Mouse (Mus musculus) spleen, postnatal 14 days (tissue): Measurements from ENCODE around the gene Rhbdl1.
"Not testable (repeated sequence)": the region's sequence is repeated elsewhere in the genome, so short reads cannot be mapped to it uniquely, and the experiment has no call there.

Experiments used
- DNase-seq, 2 experiments: peaks; one replicate each; pipeline ENCODE4 v3.0.0; 2021 to 2022; ENCODE audit warnings: low spot score in 2 of 2

Gene Rhbdl1

DNA sequence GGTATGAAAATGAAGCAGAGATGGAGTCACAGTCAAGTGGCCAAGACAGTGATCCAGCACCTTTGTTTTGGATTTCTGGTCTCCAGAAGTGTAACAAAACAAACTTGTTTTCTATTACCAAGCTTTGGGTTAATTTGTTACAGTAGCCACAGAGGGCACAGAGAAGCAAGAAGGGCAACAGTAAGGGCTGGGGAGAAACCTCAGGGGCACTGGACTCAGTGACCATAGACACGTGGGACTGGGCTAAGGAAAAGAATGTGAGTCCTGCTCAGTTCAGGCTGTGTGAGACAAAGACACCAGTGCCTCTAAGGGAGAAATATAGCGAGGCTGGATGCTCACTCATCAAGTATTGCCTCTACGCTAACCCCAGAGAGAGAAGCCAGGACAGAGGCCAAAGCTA lies 35.6 kb upstream of the Rhbdl1 start:
- no peak for DNase-seq

DNA sequence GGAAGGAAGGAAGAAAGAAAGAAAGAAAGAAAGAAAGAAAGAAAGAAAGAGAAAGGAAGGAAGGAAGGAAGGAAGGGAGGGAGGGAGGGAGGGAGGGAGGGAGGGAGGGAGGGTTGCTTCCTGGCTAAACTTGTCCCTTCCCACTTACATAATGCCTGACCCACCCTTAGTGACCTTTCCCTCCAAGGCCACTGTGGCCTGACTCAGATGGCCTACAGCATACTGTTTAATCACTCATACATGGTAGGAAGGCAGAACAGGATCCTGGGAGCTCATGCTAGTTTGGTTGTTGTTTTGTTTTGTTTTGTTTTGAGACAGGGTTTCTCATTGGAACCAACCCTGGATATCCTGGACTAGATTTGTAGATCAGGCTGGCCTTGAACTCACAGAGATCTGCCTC lies 34.5 kb upstream of the Rhbdl1 start:
- not testable (repeated sequence) for DNase-seq

DNA sequence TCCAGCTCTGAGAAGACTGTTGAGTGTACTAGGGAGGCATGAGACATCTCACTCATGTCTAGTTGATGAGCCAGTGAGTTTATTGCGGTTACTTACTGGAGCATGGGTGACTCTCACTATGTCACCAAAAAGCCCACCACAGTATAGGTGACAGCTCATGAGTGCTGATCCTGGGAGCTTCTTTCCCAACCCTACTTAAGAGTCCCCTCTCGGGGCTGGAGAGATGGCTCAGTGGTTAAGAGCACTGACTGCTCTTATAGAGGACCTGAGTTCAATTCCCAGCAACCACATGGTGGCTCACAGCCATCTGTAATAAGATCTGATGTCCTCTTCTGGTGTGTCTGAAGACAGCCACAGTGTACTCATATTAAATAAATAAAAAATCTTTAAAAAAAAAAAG lies 32.9 kb upstream of the Rhbdl1 start:
- DNase-seq: no peak

DNA sequence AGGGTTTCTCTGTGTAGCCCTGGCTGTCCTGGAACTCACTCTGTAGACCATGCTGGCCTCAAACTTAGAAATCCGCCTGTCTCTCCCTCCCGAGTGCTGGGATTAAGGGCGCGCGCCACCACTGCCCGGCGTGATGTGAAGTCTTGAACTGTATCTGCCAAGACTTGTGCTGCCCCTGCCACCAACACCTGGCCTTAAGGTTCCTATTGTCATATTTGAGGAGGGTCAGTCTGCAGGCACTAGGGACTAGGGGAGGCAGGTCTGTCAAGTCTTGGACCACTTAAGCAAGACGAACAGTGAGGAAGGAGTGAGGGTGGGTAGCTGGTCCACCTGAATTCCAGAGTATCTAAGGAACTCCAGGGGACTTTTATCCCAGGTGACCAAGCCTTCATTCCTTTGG lies 32.4 kb upstream of the Rhbdl1 start:
- DNase-seq: no peak

DNA sequence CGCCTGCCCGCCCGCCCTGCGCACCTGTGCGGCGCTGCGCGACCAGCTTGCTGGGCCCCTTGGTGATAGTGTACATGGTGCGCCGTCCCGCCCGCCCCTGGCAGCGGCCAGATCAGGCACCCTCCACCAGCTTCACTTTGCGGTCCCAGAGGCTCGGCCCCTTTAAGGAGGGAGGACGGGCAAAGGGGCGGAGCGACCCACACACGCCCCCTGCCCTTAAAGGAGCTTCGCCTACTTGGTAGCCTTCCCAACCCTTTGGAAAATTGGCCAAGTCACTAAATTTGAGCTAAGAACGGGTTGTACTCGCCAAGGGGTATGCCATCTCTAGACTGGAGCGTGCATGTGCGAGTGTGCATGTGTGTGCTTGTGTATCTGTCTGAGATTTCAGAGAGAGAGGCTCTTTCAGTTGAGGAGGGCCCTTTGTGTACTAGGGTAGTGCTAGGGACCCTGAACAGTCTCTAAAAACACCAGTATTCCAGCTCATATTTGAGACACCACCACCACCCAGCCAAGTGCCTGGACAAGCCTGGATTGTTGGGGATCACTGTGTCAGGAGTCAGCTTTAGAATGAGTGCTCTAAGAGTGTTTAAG lies 31.6 kb upstream of the Rhbdl1 start, which contains the start of gene Mcrip2:
Gene Mcrip2, minus strand, starts transcription at position 164 of the 591 bp plus-strand sequence.
- peak; percentile 44 to 45 for DNase-seq

DNA sequence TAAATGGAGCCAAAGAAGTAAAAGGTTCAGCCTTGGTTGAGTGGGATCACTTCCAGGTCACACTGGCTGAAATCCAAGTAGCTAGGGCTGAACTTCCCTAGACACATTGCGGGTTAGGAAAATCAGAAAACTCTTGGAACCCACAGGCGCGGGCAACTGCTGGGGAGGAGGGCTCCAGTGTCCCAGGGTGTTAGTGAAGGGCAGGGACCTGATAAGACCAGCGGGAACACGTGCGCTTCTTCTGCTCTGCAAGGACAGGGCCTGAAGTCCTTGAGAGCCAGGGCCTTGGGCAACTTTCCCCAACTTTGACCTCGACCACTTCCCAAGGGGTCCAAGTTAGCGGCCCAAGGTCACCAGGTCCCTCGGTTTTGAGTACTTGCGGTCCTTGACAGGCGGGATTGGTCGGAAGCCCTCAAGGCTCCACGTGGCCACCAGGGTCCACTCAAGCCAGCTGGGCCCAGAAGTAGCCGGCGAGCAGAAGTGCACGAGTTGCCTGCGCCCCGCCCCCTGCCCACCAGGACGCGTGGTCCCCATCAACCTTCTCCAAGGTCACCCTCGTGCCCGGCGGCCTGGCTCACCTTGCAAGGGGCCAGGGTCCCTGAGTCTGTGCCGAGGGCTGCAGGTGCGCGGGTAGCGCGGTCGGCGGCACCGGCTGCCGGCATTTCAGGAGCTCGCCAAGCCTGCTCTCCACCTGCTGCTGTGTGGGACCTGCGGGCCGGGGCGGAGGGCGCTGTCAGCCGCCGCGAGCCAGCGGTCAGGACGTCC lies 30.9 kb upstream of the Rhbdl1 start:
- DNase-seq: no peak

DNA sequence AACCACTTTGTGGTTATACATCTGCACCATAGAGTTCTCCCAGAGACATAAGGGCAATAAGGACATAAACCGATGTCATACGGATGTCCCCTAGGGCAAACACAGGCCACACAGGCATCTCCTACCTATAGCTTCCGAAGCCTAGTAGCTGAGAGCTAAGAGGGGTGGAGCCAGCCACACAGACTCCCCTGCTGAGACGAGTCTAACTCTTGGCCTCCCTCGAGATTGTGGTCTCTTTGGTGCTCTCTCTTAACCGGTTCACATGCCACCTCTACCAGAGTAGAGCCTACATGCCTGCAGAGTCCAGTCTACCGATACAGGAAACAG lies 30.4 kb upstream of the Rhbdl1 start:
- DNase-seq: no peak

DNA sequence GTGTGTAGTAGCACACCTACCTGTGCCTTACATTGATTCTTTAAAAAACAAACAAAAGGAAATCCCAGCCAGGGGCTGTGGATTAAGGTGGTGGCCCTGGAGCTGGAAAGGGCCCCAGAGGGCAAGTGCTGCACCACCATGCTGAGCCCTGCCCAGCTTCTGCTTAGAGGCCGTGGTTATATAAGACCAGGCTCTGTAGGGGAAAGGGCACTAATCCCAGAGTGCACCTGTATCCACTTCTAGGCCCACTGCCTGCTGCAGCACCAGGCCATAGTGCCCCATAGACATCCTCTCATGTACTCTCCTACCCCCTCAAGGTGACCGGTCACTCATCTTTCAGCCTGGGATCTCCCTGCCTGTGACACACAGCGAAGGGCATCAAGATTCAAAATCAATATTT lies 29.1 kb upstream of the Rhbdl1 start:
- DNase-seq: no peak

DNA sequence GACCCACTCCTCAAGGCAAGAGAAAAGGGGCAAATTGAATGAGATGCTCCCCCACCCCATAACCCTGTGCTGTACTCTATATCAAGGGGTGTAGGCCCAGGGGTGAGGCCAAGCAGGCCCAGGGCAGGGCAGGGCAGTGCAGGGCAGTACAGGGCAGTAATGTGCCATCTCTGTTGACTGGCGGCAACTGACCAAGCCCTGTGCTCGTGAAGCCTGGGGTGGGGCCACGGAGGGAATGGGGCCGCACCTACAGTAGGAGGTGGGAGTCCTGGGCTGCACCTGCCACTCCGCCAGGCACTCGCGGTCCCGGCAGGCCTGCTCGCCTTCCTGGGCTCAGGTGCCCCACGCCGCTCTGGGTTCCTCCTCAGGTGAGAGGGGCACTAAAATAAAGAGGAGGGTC lies 28.2 kb upstream of the Rhbdl1 start:
- no peak for DNase-seq

DNA sequence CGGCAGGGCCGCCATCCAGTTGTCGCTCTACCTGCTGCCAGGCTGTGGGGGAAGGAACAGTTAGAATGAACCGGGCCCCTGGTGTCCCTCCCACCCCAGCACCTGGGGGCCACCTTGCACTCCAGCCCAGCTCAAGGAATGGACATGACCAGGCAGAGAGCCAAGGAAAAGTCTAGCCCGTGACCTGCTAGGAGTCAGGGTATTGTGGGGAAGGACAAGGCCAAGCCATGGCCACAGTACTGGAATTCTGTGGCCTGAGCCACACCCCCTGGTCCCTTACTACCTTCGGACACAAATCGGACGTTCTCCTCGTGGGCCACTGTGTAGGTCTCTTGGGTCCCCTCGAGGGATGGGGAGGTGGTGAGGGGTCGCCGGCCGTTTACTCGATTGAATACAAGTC lies 27.2 kb upstream of the Rhbdl1 start:
- DNase-seq: no peak

DNA sequence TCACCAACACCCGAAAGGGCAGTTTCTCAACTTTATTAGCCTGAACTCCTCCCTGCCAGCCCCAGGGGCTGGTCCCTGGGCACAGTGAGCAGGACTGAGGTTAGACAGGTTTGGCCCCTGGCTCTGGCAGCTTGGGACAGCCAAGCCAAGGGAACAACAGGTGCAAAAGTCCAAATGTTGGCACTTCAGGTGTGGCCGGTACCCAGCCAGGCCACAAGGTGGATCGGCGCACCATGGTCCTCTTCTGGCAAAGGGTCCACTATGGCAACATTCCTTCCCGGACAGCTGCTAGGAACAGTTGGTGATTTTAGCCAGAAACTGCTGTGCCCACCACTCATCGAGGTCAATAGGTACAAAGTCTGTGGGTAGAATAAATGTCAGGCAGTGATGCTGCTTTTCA lies 26.6 kb upstream of the Rhbdl1 start:
- DNase-seq: no peak

DNA sequence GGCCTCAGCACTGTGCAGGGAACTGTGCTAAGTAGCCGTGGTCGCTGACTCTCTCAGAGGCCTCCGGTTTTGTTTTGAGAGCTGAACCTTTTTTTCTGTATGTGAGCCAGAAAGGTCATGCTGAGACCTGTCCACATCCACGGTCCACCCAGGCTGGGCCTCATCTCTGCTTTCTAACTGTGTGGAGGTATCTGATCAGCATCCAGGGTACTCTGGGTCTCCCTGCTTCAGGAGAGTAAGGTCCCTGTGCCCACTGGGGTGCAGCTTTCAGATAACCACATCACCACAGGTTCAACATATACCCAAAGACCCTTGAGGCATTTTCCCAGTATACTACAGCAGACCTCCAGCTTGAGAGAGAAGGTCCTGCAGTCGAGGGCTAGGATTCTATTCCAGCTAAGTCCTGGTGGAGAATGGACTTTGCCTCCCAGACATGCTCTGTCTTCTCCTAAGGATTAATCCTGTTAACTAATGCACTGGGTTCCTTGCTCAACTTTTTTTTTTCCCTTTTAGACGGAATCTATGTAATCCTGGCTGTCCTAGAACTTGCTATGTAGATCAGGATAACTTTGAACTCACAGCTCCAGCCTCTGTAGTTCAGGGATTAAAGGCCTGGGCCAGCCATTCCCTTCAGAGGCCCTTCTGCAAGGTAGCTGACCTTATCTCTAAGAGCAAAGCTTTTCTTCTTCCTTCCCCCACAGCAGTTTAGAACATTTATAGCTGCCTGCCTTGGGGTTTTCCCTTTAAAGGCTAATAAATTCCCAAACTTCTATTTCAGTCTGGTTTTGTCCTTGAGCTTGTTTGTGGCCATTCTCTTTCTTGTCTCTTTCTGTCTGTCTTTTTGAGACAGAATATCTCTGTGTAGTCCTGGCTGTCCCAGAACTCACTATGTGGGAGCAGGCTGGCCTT lies 24.9 kb upstream of the Rhbdl1 start:
- DNase-seq: no peak

DNA sequence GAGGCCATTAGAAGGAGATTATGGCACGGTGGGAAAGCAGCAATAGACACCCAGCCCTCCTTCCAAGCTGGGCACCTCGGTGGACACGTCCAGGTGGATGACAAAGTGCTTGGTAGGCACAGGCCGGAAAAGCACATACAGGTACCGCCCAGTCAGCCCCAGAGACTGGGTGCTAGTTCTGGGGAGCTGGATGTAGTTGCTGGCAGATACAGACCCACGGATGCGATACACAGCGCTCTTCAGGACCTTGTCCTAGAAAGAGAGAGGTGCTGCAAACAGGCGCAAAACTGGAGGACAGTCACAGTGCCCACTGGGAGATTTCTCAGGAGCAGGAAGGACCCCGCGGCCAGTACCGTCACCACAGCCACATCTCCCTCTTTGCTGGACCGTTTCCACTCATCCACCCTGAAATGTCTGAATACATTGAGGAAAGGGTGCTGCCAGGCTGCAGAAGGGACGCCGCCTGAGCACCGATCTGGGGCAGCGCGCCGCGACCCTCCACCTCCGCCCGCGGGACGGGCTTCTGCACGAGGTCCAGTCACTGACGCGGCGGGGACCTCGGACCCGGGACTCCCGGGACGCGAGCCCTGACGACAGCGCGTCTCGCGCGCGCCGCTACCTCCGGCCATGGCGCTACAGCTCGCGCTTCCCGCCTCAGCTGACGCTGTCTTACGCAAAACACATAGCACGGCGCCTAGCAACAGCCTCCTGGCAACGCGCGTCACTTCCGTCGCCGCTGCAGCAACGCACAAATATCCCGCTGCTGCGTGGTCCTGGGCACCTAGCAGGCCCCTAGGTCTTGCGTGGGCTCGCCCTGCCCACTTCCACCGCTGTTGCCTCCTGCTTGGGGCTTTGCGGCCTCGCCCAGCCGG lies 24.0 kb upstream of the Rhbdl1 start, which contains the start of gene Wdr90:
Gene Wdr90, minus strand, starts transcription at position 670 of the 872 bp plus-strand sequence.
- peak; percentile 75 to 86 for DNase-seq

DNA sequence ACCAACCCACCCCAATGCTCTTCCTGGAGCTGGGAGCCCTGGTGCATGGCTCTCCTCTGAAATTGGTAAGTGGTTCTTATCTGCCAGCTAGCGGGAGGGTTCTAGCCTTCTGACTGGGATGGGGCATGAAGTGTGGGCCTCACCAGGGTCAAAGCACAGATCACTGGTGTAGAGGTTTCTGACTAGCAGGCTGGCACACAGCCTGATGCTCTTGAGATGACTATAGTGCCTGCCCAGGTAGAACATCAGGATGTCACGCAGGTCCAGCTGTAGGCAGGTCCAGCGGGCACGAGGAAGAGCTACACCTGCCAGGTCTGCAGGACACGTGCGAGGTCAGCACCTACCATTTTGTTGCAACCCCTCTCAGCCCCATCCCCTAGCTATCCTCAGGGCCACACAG lies 23.1 kb upstream of the Rhbdl1 start:
- no peak for DNase-seq

DNA sequence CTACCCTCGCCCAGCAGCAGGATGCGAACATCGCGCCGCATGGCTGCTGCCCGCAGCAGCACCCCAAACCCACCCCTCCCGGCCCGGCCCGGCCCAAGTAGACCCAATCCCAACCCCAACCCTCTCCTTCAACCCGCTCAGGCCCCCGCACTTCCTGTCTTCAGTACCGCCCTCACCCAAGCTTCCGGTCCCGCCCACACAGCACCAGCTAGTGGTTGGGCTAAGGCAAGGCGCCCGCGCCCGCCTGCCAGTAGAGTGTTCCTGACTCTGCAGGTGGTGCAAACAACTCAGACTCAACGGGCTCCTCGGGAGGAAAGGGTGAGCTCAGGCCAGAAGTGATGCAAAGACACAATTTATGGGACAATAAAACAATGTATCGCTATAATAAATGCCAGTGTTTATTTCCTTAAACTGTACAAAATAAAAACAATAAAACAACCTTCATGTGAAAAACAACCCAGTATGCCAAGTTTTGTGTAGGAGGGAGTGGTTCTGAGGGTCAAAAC lies 7.4 kb upstream of the Rhbdl1 start, which contains the start of gene Rhot2:
Gene Rhot2, minus strand, starts transcription at position 456 of the 506 bp plus-strand sequence.
- peak; percentile 86 to 93 for DNase-seq

DNA sequence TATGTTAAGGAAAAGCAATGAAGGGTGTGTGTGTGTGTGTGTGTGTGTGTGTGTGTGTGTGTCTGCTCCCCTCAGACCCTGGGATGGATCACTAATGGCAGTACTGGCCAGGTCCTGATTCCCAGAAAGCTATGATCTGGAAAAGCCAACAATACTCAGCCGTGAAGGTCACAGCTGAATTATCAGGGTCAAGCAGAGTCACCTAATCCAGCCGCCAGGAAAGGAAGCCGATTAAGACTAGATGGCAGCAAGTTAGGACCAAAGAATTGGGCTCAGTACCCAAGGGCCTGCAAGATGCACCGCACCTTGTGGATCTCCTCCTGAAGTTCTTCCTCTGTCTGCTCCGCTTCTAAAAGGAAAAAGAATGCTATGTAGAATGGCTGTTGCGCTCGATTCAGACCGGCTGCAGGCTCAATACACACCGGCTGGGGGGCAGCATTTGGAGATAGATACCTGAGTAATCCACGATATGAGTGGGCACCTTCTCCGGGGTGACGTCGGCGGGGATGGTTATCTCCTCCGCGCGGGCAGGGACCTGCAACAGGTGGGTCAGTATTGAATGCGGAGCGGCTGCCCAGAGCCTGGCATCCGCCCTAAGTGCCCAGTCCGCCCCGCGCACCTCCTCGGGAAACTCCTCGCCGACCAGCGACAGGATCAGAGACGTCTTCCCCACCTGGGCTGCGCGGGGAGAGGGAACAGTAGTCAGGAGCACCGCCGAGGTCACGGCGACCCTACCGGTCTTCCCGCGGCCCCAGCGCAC lies 6.7 kb upstream of the Rhbdl1 start:
- no peak for DNase-seq

DNA sequence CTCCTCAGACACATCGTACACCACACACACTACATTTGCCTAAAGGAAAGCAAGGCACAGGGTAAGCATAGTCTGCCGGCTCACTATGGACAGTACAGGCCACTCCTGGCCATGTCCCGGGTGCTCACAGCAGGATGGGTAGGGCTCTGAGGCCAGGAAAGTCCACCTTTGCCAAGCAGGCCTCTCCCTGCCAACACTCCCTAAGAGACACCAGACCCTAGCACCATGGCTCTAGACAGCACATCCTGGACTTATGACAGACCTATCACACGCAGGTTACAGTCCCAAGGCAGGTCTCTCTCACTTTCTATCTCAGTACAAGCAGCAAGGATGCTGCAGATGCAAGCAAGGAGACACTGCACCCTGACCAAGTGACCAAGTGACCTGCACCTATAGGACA lies 6.0 kb upstream of the Rhbdl1 start:
- DNase-seq: no peak

DNA sequence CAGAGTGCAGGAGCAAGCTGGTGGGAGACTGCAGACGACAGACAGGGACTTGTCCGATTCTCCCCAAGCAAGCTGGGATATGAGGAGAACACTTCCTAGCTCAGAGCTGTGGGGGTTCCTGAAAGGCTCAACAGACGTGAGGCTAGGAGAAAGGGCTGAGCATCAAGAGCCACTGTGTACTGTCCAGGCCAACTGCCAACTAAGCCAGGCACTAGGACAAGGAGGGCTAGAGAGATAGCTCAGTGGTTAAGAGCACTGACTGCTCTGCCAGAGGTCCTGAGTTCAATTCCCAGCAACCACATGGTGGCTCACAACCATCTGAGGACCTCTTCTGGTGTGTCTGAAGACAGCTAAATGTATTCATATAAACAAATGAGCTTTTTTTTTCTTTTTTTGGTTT lies 5.4 kb upstream of the Rhbdl1 start:
- DNase-seq: no peak

DNA sequence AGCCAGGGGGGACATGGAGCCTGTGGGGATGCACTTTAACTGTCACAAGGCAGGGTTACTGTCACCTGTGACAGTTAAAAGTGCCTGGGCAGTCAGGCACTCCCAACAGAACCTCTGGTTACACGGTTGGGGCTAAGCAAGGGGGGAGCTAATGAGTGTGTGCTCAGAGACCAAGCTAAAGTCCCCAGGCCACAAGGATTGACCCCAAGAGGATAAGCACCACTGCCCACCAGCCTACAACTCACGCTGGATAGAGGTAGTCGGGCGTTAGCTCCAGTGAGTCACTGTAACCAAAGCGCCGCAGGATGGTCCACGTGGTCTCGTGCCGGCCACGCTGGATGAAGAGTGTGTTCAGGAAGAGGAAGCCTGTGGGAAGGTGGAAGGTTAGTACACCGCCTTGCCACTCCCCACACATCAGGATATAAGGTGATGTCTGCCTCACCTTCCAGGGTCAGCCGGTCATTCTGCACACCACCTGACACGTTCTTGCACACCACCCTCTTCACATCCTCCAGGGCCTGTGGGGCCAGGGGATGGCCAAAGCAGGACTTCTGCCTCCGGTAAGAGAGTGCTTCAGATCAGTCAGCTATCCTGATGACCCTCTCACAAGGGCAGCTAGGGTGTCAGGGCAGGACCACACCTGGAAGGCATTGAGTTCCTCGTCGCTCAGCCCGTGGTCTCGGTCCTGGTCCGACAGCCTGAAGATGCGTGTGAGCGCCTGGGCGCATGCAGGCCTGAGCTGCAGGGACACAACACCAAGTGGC lies 4.2 kb upstream of the Rhbdl1 start, which contains the start of gene Gm20683:
Gene Gm20683, minus strand, starts transcription at position 647 of the 764 bp plus-strand sequence.
- no peak for DNase-seq

DNA sequence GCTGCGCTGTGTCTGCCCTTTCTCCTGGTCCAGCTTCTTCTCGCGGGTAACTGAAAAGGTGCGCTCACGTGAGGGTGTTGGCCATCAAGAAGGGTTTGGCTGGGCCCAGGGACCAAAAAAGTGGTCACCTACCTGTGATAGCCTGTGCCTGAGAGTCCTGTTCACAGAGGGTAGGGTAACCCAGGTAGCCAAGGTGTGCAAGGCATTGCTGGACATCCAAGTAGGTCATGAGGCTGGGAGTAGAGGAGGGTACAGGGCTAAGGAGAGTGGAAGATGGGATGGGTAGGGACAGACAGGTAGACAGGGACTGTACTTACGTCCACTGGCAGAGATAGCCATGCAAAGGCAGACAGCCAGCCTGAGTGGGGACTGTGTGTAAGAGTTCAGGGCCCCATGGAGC lies 3.4 kb upstream of the Rhbdl1 start:
- DNase-seq: no peak
